Mouse (Mus musculus) lung, embryonic 16.5 days (tissue): ENCODE data around the gene Olfr1389. TPM values are rescaled to one million over a fixed set of nuclear protein-coding genes. Genes with fewer than 3 reads are reported as not detected.
"Not testable (repeated sequence)": the region's sequence is repeated elsewhere in the genome, so short reads cannot be mapped to it uniquely, and the experiment has no call there.

Source experiments
- ATAC-seq: fragments of 200-750 bp; cut with Nextera tagmentation; 2 replicates; pipeline ENCODE4 v1.8.0; 2017; ENCODE audit warnings: low read depth, mild to moderate bottlenecking, moderate library complexity
- H3K27ac ChIP-seq: fragments of 300-500 bp; sonication (generic); 2 replicates; pipeline ENCODE4 v1.5.1; 2014; ENCODE audit warnings: mild to moderate bottlenecking, control low read depth, low read length
- H3K27me3 ChIP-seq: fragments of 300-500 bp; sonication (generic); 2 replicates; pipeline ENCODE4 v1.6.1; 2014; ENCODE audit warnings: low read depth, low read length, mixed read lengths; ENCODE audit not compliant: control insufficient read depth, insufficient read depth
- H3K36me3 ChIP-seq: fragments of 300-500 bp; sonication (generic); 2 replicates; pipeline ENCODE4 v1.6.1; 2014; ENCODE audit warnings: low read length; ENCODE audit not compliant: control insufficient read depth, insufficient read depth
- H3K4me1 ChIP-seq: fragments of 300-500 bp; sonication (generic); replicated peaks from 2 replicates; pipeline ENCODE4 v1.6.1; 2014; ENCODE audit warnings: low read length, mixed read lengths; ENCODE audit not compliant: control insufficient read depth, insufficient read depth
- H3K4me2 ChIP-seq: fragments of 300-500 bp; sonication (generic); 2 replicates; pipeline ENCODE4 v1.6.1; 2014; ENCODE audit warnings: low read depth, low read length, control low read depth
- H3K4me3 ChIP-seq: fragments of 300-500 bp; sonication (generic); 2 replicates; pipeline ENCODE4 v1.5.1; 2014; ENCODE audit warnings: mild to moderate bottlenecking, low read length, control low read depth
- H3K9ac ChIP-seq: fragments of 300-500 bp; sonication (generic); 2 replicates; pipeline ENCODE4 v1.6.1; 2014; ENCODE audit warnings: low read length, control low read depth
- H3K9me3 ChIP-seq: fragments of 300-500 bp; sonication (generic); 2 replicates; pipeline ENCODE4 v1.6.1; 2016; ENCODE audit warnings: low read length; ENCODE audit not compliant: control insufficient read depth
- WGBS: fragments of 180-500 bp; shearing (Covaris S2); extraction: QIAGEN DNeasy Blood & Tissue Kit; methylation state at CpG from one replicate; pipeline ENCODE4 v1.1.7; 2014; 5-methylcytosine and 5-hydroxymethylcytosine counted together
- polyA plus RNA-seq: library from polyadenylated mRNA; unstranded; fragments of >200 nt; fragmentation: Nextera tagmentation; extraction: Ambion mirVana; gene quantifications from 2 replicates; pipeline ENCODE4 v1.2.1, GENCODE M21; 2015

The Olfr1389 gene
- polyA plus RNA-seq, result not detected in 2 replicates

DNA sequence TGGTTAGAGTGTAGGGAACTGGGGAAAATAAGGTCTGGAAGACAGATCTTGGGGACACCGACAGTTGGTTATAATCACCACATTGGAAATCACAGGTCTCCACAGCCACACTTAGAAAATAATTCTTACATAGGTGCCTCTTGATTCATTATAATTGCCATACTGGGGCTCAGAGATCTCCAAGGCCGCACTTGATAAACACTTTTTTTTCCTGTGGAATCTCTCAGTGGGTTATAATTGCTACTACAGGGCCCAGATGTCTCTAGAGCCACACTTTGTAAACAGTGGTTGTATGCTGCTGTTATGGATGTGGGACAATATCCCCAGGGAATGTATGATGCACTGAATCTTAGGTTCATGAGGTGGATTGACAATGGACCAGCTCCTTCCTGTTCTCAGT lies at the start of gene Olfr1389:
TSS of gene Olfr1389 (plus strand) at position 301 of the 400 bp plus-strand sequence.
- Histone ChIP-seq H3K4me3 (no peak within 1 kb of the TSS), H3K27me3 (no peaks in the 10 kb centered on the region), H3K27ac (no peak within 1 kb of the TSS), H3K9ac (no peak within 1 kb of the TSS), H3K4me1 (no peaks in the 10 kb centered on the region), H3K9me3 (no peaks in the 10 kb centered on the region), H3K4me2 (no peak within 1 kb of the TSS), H3K36me3 (no peaks in the 10 kb centered on the region)
- WGBS, result 87% methylated on average over 2 of the region's 2 CpGs
- no peak for ATAC-seq

DNA sequence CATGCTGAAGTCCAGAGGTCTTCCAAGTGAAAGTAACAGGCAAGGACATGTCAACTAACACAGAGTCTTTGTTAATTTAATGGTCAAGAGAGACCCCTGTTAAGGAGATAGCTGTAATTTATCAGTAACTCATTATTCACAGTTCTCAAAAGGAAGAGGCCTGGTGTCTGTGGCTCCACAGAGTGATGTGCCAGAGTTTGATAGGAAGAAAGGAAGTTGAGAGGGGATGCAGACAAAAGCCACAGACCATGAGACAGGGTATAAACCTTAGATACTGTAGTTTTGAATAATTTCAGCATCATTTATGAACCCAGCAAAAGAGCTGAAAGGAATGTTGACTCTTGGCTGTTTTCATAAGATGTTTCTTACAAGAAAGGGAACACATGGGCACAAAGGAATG lies 39.7 kb upstream of the Olfr1389 start:
- no peaks in the 10 kb centered on the region for H3K36me3 ChIP-seq
- no peak overlapping the region for H3K27ac ChIP-seq
- H3K4me2 ChIP-seq, result no peak overlapping the region
- no peak for ATAC-seq
- no peaks in the 10 kb centered on the region for H3K27me3 ChIP-seq
- no peaks in the 10 kb centered on the region for H3K9me3 ChIP-seq
- H3K9ac ChIP-seq, result no peak overlapping the region
- H3K4me1 ChIP-seq, result no peaks in the 10 kb centered on the region
- H3K4me3 ChIP-seq, result no peak overlapping the region

DNA sequence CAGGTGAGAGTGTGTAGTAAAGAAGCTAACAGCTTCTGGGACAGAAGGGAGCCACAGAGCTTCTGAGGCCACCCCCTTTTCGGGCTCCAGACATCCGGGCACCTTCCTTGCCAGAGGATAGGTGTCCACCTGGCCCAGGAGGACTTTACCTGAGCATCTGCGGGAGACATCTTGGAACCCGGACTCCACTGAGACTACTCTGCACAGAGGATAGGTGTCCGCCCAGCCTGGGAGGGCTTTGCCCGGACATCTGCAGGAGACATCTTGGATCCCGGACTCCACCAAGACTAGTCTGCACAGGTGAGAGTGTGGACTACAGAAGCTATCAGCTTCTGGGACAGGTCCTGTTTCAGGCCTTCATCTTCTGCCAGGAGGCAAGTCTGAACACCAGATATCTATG lies 36.7 kb upstream of the Olfr1389 start:
- H3K4me1 ChIP-seq, H3K36me3 ChIP-seq, ATAC-seq, H3K4me3 ChIP-seq, H3K9me3 ChIP-seq, H3K27ac ChIP-seq, H3K4me2 ChIP-seq, H3K9ac ChIP-seq, H3K27me3 ChIP-seq: not testable (repeated sequence)
- 80% methylated on average over 7 of the region's 7 CpGs for WGBS

DNA sequence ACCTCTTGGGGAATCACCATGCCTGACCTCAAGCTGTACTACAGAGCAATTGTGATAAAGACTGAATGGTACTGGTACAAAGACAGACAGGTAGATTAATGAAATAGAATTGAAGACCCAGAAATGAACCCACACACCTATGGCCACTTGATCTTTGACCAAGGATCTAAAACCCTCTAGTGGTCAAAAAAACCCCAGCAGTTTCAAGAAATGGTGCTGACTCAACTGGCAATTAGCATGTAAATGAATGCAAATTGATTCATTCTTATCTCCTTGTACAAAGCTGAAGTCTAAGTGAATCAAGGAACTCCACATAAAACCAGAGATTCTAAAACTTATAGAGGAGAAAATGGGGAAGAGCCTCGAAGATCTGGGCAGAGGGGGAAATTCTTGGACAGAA lies 30.2 kb upstream of the Olfr1389 start:
- H3K9ac ChIP-seq, ATAC-seq, H3K4me1 ChIP-seq, H3K4me2 ChIP-seq, H3K36me3 ChIP-seq, H3K27me3 ChIP-seq, H3K4me3 ChIP-seq, H3K9me3 ChIP-seq, H3K27ac ChIP-seq: not testable (repeated sequence)
- WGBS, result 48% methylated on average over 1 of the region's 1 CpGs

DNA sequence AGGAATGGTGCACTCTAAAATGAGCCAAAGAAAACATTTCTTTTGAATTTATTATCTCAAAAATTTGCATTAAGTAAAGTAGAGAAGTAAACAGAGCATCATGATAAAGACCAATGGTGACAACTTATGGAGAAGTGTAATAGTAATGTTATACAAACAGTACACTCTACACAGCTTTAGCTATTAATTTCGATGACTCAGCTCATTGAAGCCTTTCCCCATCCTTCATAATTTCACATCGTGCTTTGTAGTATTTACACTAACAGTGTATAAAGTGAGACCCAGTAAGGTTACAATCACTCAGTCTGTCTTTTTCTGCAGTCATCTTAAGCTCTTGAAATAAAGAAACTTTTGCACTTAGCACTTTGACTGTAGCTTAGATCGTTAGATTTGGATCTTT lies 16.1 kb upstream of the Olfr1389 start:
- Histone ChIP-seq H3K9me3 (no peaks in the 10 kb centered on the region), H3K9ac (no peak overlapping the region), H3K4me2 (no peak overlapping the region), H3K27ac (no peak overlapping the region), H3K36me3 (no peaks in the 10 kb centered on the region), H3K27me3 (no peaks in the 10 kb centered on the region), H3K4me1 (no peaks in the 10 kb centered on the region), H3K4me3 (no peak overlapping the region)
- no peak for ATAC-seq
- WGBS, result 65% methylated on average over 3 of the region's 3 CpGs

DNA sequence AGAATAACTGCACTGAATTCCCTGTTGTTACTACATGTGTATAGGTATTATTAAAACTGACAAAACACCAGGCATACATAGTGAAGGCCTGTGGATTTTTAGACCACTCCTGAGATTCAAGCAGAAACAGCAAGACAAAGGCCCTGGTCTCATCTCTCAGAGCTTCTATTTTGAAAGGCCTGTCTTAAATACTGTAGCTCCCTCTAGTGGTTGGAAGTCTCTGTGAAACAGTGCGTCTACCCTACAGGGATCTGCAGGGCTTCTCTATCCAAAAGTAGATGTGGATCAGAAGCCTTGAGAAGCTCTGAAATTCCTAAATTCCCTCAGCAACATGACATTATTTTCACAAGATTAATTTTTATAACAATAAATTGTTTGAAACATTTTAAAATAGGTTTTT lies 12.3 kb upstream of the Olfr1389 start:
- Histone ChIP-seq H3K4me3 (no peak overlapping the region), H3K27me3 (no peaks in the 10 kb centered on the region), H3K9ac (no peak overlapping the region), H3K9me3 (no peaks in the 10 kb centered on the region), H3K27ac (no peak overlapping the region), H3K4me2 (no peak overlapping the region), H3K4me1 (no peaks in the 10 kb centered on the region), H3K36me3 (no peaks in the 10 kb centered on the region)
- no peak for ATAC-seq
- WGBS, result 28% methylated on average over 1 of the region's 1 CpGs

DNA sequence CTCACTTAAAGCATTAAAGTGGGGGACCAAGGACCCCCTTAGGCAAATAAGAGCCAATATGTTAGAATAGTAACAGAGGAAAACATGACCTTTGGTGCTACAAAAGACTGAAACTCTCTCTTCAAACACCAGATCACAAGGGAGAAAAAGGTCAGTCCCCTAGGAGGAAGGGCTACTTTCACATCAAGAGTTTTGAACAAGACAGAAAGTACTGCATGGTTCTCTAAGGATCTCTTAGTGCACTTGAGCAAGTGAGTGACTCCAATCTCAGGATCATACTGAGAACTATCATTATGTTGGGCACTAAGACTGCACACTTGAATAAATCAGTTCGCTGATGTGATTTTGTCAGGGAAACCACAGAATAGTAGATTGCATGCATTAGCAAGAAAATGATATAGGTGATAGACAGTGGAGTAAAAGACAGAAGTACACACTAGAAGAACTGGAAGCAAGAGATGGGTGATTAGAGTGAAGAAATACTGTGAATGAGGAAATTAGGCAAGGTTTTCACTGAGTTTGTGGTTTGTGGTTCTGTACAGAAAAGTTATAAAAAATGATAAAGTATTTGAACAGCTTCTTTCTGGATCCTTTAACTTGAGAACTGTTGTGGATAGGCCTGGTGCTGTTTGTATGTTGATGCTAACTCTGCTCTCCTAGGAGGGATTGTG lies 2.5 kb downstream of the Olfr1389 start:
- no peaks in the 10 kb centered on the region for H3K4me1 ChIP-seq
- H3K9me3 ChIP-seq, result no peaks in the 10 kb centered on the region
- no peaks in the 10 kb centered on the region for H3K27me3 ChIP-seq
- H3K9ac ChIP-seq, result no peak overlapping the region
- WGBS, result 57% methylated on average over 1 of the region's 1 CpGs
- H3K4me2 ChIP-seq, result no peak overlapping the region
- ATAC-seq, result no peak
- no peaks in the 10 kb centered on the region for H3K36me3 ChIP-seq
- H3K27ac ChIP-seq, result no peak overlapping the region
- H3K4me3 ChIP-seq, result no peak overlapping the region

DNA sequence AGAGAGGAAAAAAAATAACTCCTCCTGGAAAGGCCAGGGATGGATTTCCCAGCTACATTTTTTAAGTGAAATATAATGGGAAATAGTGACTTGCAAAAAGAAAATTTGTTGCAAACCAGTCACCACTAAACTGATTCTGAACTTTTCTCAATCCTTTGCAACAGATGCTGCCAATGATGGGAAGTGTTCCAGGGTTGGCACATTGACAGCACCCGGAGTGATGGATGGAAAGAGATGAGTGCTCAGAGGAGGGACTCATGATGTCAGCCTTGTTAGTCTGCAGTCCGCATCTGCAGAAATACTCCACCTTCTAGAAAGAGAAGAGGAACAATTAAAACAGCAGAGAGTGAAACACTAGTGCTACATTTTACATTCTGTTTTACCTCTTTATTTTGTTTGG lies 6.8 kb downstream of the Olfr1389 start:
- ATAC-seq, result no peak
- 68% methylated on average over 2 of the region's 2 CpGs for WGBS
- Histone ChIP-seq H3K4me3 (no peak overlapping the region), H3K27me3 (no peaks in the 10 kb centered on the region), H3K9me3 (no peaks in the 10 kb centered on the region), H3K9ac (no peak overlapping the region), H3K36me3 (no peaks in the 10 kb centered on the region), H3K27ac (no peak overlapping the region), H3K4me2 (no peak overlapping the region), H3K4me1 (no peaks in the 10 kb centered on the region)

DNA sequence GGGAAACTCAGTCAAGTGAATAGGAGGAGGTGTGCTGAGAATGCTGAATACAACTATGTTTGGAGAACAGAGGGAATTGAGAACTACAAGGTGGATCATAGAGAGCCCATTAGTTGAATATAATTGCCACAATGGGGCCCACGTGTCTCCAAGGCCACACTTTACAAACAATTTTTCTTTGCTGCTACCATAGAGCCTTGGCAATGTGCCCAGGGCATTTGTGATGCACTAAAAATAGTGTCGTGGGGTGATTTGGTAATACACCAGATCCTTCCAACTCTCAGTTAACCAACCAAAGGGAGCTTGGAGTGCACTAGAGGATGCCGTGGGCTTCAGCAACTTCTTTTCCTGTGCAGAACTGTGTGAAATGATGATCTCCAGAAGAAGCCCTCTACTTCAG lies 13.5 kb downstream of the Olfr1389 start, which contains the start of gene Olfr1388:
TSS of gene Olfr1388 (plus strand) at position 214 of the 400 bp plus-strand sequence.
- Histone ChIP-seq H3K36me3 (no peaks in the 10 kb centered on the region), H3K4me2 (no peak within 1 kb of the TSS), H3K9ac (no peak within 1 kb of the TSS), H3K4me3 (no peak within 1 kb of the TSS), H3K4me1 (no peaks in the 10 kb centered on the region), H3K27ac (no peak within 1 kb of the TSS), H3K27me3 (no peaks in the 10 kb centered on the region), H3K9me3 (no peaks in the 10 kb centered on the region)
- 38% methylated on average over 3 of the region's 3 CpGs for WGBS
- no peak for ATAC-seq

DNA sequence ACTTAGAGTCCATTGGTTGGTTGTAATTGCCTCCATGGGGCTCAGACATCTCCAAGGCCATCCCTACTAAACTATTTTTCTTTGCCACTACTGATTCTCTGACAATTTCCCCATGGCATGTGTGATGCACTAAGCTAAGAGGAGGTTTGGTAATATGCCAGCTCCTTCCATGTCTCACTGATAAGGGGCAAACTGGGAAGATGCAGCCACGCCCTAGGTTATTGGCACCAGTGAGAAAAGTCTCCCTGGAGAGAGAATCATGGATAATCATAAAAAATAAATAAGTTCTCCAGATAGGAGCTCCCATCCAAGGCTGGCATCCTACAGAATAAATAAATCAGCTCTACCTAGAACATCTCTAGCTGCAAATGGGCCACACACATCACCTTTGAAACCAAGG lies 32.2 kb downstream of the Olfr1389 start, which contains the start of gene Olfr1387:
TSS of gene Olfr1387 (plus strand) at position 301 of the 400 bp plus-strand sequence.
- no peak within 1 kb of the TSS for H3K9ac ChIP-seq
- no peaks in the 10 kb centered on the region for H3K9me3 ChIP-seq
- no peak within 1 kb of the TSS for H3K4me3 ChIP-seq
- no peaks in the 10 kb centered on the region for H3K36me3 ChIP-seq
- WGBS, result 42% methylated on average over 1 of the region's 1 CpGs
- H3K4me2 ChIP-seq, result no peak within 1 kb of the TSS
- H3K27me3 ChIP-seq, result no peaks in the 10 kb centered on the region
- no peak for ATAC-seq
- no peaks in the 10 kb centered on the region for H3K4me1 ChIP-seq
- H3K27ac ChIP-seq, result no peak within 1 kb of the TSS
